Mouse (Mus musculus) layer of hippocampus, adult 2 months (tissue): ENCODE data around the gene Arhgef12. TPM values are rescaled to one million over a fixed set of nuclear protein-coding genes. Genes with fewer than 3 reads are reported as not detected.
A peak's percentile ranks its signal among the peaks of the same experiment; 100 is the strongest.
"Not testable (repeated sequence)": the region's sequence is repeated elsewhere in the genome, so short reads cannot be mapped to it uniquely, and the experiment has no call there.

Source experiments
- DNase-seq, 2 experiments: peaks; one replicate each; pipeline ENCODE4 v3.0.0; 2022; ENCODE audit warnings: low spot score in 2 of 2
- H3K27ac ChIP-seq: fragments of 200-600 bp; 2 replicates; pipeline ENCODE4 v1.8.1; 2022
- H3K4me3 ChIP-seq: fragments of 200-600 bp; 2 replicates; pipeline ENCODE4 v1.8.1; 2022; ENCODE audit warnings: mild to moderate bottlenecking
- CTCF ChIP-seq: fragments of 200-600 bp; conservative IDR thresholded peaks from 2 replicates; pipeline ENCODE4 v1.8.1; 2022; ENCODE audit warnings: antibody characterized with exemption, mild to moderate bottlenecking, moderate library complexity
- total RNA-seq, 2 experiments: library from RNA; stranded (reverse); gene quantifications; 2 replicates each; pipeline ENCODE4 v1.2.3; 2021

Gene Arhgef12
- total RNA-seq, 2 experiments from 2014 or later, result 146 to 162 TPM

DNA sequence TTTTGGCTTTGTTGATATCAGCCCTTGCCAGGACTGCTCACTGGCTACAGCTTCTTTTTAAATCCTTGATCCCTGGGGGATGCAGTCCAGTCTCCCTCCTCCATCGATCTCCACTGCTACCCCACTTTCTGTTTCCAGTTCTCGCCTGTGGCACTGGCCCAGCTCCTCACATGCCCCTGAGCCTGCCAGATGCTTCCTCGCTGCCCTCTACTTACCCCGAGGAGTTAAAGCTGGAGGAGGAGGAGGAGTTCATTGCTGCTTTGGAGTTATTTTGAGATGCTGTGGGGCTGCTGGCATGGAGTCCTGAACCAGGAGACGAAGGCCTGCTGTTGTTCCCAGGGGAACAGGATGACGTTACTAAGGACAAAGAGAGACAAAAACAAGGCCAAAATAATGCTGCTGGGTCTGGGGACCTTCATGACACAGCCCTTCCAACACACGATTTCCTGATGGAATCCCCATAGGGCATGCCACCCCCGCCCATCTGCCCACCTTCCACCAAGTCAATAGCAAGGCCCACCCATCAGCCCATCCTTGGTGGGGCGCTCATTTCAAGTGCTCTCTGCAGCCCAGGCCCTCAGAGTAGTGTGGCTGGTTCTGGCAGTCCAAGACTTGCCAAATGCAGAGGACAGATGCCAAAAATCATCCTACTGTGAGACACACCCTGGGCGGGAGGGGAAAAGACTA, 20.2 kb upstream of the Arhgef12 start:
- H3K27ac ChIP-seq, result peak overlapping the region; percentile 89
- DNase-seq, result no peak
- no peak for TF ChIP-seq CTCF

DNA sequence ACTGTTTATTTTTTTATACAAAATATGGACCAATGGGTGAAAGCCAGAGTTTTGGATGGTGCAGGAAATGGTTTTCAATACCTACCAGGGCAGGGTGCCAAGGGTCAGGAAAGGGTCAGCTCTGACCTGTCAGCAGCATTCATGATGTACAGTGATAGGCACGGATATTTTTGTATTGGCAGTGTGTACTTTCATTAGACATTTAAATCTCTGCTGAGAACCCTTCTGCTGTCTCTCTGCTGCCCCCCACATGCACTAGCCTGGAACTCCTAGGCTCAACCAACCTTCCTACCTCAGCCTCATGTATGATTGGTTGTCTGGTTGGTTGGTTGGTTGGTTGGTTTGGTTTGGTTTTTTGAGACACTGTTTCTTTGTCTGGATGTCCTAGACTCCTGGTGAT, 15.3 kb upstream of the Arhgef12 start:
- no peak for DNase-seq
- Histone ChIP-seq H3K4me3 (no peak overlapping the region), H3K27ac (no peak overlapping the region)
- TF ChIP-seq CTCF, result peak; percentile 77

More for the DNA sequence above, 20.2 kb upstream of the Arhgef12 start:
- H3K4me3 ChIP-seq, result no peak overlapping the region

DNA sequence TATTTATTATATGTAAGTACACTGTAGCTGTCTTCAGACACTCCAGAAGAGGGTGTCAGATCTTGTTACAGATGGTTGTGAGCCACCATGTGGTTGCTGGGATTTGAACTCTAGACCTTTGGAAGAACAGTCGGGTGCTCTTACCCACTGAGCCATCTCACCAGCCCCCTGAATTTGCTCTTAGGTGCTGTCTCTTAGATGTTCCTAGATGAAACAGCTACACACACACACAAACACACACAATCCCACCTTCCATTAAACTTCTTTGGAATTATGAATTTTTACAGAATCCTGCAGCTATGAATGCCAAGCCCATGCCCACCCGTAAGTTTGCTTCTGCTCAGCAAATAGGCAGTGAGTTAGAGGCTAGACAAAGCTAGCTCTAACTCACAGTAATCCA, 14.9 kb upstream of the Arhgef12 start:
- H3K27ac ChIP-seq, H3K4me3 ChIP-seq, DNase-seq: not testable (repeated sequence)

DNA sequence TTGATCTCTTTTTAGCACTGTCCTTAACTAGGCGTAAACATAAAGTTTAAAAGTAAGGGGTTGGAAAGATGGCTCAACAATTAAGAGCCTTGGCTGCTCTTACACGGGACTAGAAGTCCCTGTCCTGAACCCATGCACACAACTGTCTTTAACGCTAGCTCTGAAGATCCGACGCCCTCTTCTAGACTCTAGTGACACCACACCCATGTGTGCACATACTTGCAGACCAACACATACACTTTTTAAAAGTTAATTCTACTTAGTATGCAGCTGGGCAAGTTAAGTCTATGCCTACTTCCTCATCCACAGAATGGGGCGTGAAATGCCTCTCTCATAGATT, 9.9 kb upstream of the Arhgef12 start:
- TF ChIP-seq CTCF, result no peak
- Histone ChIP-seq H3K4me3 (peak overlapping the region; percentile 62), H3K27ac (peak overlapping the region; percentile 99)
- no peak for DNase-seq

DNA sequence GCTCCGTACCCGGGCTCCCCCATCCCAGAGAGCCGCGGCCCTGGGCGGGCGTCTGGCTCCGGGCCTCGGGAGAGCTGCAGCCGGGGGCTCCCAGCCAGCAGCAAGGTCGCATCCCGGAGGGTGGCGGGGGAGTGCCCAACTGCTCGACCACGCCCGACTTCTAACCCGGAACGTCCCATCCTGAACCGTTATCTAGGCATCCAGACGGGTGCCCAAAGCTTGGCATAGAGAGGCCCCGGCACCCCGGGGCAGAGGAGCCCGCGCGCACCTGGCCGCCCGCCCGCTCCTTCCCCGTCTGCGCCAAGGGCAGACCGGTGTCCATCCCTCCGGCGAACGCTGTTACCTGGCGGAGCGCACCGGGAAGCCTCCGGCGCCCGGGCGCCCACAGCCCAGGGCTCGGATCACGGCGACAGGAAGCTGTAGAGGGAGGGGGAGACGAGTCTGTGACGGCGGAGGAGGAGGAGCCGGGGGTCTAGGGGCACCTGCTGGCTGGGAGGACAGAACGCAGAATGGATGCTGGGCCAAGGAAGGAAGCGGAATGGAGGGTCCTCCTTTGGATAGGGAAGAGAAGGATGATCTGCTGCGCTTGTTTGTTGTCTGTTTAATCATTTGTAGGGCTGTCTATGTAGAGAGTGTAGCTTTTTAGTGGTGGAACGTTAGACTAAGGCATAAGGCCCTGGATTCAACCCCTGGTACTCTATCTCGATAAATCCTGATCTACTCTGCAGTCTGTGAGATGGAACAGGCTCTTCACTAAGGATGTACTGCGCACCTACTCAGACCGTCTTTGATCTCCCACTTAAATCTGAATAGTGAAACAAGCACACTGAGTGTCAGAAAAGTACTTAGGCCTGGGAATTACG, 9.3 kb upstream of the Arhgef12 start, which contains the start of gene Tmem136:
Tmem136 (minus strand) TSS at position 437 of the 863 bp plus-strand sequence.
- Histone ChIP-seq H3K27ac (peak within 1 kb of the TSS; percentile 99), H3K4me3 (peak within 1 kb of the TSS; percentile 62)
- TF ChIP-seq CTCF, result peak; percentile 40
- peak; percentile 69 to 70 for DNase-seq

DNA sequence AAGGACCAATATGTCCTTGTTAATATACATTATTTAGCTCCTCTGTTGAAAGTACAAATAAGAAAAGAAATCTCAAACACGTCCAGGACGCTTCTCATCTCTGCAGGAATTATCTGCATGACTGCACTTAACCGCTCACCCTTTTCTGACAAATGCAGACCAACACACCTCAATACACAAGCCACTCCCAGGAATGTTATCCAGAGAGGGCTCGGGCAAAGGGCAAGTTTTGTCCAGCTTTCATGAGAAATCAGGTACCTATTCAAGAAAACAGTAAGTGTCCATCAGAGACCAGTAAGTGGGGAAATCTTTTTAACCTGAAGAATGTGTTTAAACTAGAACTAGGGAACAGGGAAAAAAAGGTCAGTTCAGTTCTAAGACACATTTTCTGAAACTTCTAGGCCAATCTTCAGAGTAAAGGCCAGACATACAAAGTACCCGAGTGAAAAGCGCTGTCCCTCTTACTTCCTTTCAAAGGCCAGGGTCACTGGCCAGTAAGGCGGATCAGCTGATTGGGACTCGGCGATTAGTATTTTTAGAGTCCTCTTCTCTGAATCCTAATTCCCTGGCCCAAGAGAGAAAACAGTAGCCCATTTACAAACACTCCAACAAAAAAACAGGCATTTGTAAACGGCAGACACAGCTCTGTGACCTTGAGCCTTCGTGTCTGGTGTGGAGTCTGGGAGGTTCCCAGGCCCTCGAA, 8.5 kb upstream of the Arhgef12 start:
- no peak for TF ChIP-seq CTCF
- peak overlapping the region; percentile 99 for H3K27ac ChIP-seq
- peak overlapping the region; percentile 62 for H3K4me3 ChIP-seq
- DNase-seq, result no peak

DNA sequence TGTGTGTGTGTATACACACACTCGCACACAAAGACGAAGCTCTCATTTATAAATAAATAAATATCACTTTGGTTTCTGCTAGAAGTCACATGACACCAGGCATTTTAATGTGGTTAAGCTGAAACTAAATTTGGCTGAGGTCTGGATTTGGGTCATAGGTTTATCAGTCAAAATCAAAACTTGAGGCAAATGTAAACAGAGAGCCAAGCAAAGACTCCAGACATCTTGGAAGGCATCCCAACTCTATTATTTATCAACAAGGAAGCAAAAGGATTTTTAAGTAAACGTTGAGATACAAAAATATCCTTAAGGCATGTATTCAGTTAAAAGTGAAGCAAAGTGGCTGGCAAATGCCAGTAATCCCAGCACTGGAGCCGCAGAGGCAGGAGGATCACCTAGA, 7.8 kb upstream of the Arhgef12 start:
- DNase-seq, result no peak
- no peak for TF ChIP-seq CTCF
- Histone ChIP-seq H3K4me3 (no peak overlapping the region), H3K27ac (peak overlapping the region; percentile 99)

DNA sequence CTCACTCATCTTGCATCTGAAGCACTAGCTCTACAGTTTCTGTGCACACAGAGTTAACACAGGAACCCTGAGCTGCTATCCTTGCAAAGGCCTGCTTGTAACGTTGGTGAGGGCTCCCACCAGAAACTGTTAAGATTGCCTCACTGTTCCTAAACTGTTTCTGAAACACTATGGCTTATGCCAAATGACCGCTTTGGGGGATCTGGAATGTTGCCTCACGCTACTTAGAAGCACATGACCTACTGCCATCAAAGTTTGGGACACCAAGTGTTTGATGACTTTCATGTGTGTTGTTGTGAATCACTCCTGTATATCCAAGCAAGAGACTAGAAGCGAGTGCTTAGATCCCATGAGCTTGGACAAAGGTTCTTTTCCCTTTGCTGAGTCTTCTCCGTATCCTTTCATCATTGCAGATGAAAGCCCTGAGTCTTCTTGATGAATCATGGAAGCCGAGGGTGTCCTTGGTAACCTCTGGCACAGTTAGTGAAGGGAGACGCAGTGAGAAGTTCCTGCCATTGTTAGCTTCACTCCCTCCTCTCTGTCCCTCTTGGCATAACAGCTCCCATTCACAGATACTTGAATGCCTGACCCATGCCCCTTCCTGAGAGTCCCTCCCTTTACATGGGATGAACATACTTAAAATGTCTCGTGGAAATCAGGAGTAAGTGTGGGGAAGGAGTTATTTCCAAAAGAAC, 3.4 kb upstream of the Arhgef12 start:
- DNase-seq, result no peak
- peak overlapping the region; percentile 28; the same call in 1 of the 2 replicates for H3K27ac ChIP-seq
- H3K4me3 ChIP-seq, result no peak overlapping the region
- no peak for TF ChIP-seq CTCF

DNA sequence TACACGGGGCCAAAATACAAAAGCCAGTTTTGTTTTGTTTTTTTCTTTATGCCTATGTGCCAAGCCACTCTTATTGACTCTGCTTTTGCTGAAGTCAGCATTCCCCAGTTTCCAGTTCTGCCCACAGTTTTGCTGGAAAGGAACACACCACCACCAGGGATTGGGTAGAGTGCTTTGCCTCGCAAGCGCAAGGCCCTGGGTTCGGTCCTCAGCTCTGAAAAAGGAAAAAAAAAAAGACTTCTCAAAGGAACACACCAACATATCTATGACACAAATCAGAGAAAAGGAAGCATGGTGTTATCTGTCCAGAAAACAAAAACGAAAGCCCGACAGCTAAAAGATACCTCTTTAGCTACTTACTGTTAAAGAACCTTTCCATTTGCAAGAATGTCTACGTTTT, 2.1 kb upstream of the Arhgef12 start:
- H3K27ac ChIP-seq, result peak overlapping the region; percentile 98
- H3K4me3 ChIP-seq, result no peak overlapping the region
- no peak for TF ChIP-seq CTCF
- no peak for DNase-seq

DNA sequence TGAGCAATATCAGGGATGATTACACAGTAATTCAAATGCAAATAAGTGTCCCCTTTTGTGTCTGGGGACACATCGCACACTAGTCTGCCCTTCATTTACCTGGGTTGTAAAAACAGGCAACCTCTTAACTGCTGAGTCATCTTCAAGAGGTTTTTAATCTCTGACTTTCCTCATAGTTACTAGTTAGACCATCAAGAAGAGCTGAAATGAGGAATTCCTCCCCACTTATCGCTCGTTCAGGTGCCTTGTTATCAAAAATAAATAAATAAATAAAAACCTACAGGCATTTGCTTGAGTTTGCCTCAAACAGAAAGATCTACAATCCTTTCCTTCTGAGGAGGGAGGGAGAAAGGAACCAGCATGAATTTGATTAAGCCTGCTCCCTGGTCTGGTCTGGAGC, 1.7 kb upstream of the Arhgef12 start:
- TF ChIP-seq CTCF, result no peak
- no peak for DNase-seq
- Histone ChIP-seq H3K4me3 (no peak overlapping the region), H3K27ac (peak overlapping the region; percentile 98)

DNA sequence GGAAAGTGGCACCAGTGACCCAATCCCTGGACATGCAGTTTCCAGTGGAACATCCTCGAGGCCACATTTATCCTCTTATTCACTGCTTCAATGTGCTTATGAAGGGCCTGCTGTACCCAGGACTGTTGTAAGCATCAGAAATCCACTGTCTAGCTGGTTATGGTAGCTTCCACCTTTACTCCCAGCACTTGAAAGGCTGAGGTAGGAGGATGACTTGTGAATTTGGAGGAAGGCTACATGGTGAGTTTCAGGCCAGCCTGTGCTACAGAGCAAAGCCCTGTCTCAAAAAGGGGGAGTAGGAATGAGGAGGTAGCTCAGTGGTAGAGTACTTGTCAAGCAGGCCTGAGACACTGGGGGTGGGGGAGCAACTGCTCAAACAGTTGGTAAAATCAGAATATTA, 1.0 kb upstream of the Arhgef12 start:
- peak overlapping the region; percentile 98 for H3K27ac ChIP-seq
- DNase-seq, result no peak
- TF ChIP-seq CTCF, result no peak

DNA sequence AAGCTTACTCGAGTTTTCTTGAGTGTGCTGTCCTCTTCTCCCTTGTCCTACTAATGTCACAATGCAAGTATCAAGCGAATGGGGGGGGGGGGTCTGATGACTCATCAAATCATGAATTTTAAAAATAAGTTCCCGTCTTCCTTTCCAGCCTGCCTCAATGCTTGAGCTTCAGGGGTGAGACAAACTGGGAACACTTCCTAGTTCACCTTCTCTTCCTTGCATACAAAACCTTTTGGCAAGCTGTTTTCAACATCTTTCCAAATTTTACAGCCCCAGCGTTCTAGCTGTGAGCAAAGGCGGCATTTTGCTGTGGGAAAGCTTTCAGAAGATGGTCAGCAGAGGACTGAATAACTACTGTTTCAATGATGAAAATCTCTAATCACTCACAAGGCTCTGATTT, 516 bp upstream of the Arhgef12 start:
- peak in 1 of 2 experiments; percentile 38 for DNase-seq
- Histone ChIP-seq H3K27ac (peak overlapping the region; percentile 98), H3K4me3 (peak overlapping the region; percentile 96; the same call in 1 of the 2 replicates)
- TF ChIP-seq CTCF, result no peak

More for the DNA sequence above, 1.0 kb upstream of the Arhgef12 start:
- H3K4me3 ChIP-seq, result no peak overlapping the region
